Mouse (Mus musculus): Measurements from ENCODE around the gene Trank1.
A peak's percentile ranks its signal among the peaks of the same experiment; 100 is the strongest.

The Trank1 gene

DNA sequence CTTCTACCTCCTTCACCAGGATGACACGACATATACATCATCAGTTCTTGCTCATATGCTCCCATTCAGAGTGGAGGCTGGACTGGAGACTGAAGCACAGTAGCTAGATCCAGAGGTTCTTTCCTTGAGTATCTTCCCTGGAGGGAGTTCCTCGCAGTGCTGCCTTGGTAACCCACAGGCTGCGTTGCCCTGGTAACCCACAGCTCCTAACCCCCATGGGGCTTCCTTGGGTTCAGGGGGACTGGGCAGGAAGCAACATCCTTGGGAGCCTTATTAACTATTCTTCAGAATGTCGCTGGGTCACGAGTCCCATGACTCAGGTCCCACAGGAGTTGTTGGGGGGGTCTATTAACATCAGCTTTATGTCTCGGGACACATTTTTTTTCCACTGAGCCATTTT, 113.6 kb downstream of the Trank1 start:
- DNase-seq (ENCODE audit: low spot score): no peak

DNA sequence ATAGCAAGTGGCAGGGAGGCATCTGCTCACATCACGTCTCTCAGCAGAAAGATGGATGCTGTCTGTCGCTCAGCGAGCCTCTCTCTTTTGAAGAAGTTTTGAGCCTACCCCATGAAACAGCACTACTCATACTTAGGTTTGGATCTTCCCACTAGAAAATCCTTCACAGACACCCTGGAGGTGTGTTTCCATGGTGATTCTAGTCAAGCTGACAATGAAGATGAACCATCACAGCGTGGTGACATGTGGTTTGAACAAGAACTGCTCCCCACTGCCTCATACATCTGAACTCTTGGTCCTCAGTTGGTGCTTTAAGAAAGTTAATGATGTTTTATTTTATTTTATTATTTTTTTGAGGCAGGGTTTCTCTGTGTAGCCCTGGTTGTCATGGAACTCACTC, 114.4 kb downstream of the Trank1 start:
- no peak for DNase-seq (ENCODE audit: low spot score)

DNA sequence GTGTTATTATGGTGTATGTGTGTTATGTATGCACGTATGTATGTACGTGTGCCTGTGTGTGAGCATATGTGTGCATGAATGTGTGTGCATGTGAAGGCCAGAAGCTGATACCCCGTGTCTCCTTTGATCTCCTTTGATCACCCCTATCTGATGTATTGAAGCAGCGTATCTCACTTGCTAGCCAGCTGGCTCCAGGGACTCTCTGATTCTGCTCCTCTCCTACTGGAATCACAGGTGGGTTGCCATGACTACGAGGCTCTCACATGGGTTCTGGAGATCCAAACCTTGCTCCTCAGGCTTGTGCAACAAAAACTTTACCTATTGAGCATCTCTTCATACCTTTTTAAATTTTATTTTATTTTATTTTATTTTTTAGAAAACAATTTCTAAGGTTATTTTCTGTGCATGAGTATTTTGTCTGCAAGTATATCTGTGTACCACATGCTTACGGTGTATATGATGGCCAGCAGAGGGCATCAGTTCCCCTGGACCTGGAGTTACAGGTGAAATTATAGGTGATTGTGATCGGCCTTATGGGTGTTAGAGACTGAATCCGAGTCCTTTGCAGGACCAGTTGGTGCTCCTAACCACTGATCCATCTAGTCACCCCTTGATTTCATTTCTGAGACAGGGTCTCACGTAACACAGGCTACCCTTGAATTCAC, 116.5 kb downstream of the Trank1 start:
- DNase-seq (ENCODE audit: low spot score): no peak

DNA sequence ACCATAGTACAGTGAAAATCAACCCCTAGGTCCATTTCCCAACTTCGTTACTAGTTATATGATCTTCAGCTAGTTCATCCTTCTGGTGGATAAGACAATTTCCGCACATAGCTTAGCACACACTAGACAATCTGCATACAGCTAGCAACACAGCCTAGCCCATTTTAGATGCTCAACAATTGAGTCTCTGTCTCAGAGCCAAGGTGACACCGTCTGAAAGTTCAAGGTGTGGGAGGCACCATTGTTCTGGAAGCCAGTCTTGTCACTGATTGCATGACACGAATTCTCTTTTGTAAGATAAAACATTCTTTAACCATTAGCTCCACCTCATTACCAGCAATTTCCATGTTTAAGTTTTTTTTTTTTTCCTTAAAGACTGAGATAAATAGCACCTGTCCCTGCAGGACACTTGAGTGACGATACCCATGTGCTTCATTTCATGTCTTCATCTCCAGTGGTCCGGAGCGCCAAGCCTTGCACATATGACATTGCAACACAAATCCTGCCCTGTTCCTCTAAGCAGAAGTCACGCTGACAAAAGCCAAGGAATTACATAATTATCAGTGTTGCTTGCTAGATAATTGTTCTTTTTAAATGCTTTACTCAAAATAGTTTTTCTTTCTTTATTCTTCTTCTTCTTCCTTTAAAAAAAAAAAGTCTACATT, 117.3 kb downstream of the Trank1 start:
- no peak for DNase-seq (ENCODE audit: low spot score)

DNA sequence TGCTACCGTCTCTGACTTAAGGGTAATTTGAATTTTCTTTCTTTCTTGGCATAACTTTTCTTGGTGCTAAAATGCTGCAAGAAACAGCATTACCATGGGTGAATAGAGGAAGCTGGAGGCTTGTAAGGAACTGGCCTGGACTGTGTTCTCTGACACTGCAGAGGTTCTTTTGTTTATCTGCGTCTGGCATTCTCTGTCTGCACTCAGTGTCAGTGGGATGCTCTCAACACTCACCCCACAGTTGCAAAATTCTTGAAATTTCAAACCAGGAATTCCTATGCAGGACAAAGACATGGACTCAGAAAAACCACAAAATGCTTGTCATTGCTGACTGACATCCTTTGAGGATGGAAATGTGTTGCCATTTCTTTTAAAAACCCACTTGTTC, 117.8 kb downstream of the Trank1 start:
- no peak for DNase-seq (ENCODE audit: low spot score)

DNA sequence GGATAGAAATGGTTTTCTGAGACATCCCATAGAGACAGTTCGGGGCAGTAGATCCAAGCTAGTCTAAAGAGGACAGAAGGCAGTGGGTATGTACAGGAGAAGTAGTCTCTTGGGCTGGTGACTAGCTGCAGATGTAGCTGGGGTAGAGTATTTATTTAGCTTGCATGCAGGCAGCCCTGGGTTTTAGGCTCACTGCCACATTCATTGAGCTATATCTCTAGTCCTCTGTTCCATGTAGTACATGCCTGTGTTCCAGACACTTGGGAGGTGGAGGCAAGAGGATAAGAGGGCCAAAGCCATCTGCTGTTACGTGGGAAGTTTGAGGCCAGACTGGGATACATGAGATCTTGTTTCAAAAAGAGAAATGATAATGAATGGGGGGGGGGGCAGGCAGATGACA, 123.9 kb downstream of the Trank1 start:
- no peak for DNase-seq (ENCODE audit: low spot score)

DNA sequence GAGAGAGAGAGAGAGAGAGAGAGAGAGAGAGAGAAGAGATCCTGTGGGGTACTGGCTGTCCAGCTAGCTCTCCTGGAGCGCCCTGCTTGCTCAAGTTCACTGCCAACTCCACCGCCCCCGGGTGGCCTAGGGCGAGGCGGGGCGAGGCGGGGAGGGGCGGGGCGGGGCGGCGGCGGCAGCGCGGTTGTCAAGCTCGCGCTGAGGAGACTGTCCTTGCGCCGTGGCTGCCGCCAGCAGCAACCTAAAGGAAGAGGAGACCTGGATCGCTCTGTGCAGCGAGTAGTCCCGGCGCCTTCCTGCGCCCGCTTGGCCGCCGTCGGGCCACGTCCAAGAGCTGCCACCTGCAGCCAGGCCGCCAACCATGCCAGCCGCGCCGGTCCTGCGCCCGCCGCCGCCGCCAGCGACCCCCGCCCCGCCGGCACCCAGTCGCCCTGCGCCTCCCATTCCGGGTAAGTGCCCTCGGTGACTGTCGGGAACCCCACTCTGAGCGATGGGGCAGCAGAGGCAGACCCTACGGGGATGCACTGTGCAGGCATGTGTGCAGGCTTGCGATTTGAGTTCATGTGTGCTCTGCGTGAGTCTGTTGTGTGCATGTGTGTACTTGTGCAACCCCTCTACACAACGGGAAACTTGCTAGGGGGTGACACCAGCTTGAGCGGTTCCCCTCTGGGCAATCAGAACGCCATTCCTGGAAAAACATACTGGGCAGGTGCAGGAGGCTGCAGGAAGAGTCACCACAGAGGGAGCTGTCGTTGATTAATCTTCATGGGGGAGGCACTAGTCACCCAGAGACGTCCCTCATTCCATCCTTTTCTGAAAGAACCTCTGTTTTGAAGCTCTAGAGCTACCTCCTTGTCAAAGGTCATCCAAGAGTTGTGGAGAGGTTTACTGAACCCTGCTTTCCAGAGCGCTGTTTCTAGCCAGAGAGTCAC, 127.6 kb downstream of the Trank1 start, which contains the start of gene Dclk3:
Gene Dclk3 (plus strand): TSS at position 178 of the 932 bp plus-strand sequence.
- DNase-seq (ENCODE audit: low spot score): peak; percentile 9

DNA sequence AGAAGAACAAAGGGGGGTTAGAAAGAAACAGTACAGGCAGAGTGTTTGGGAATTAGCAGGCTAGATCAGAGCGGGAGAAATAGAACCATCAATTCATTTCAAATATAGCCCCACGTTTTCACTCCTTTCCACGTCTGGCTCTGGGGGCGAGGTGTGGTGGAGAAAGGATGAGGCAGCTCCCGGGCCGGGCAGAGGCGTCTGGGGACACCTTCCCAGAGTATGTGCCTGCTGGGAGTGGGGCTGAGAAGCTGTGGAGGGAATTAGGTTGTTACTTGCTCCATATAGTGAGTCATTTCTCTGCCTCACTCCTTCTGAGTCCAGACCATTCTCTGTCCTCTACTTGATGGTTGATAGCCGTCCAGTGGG, 128.3 kb downstream of the Trank1 start:
- DNase-seq (ENCODE audit: low spot score): no peak

DNA sequence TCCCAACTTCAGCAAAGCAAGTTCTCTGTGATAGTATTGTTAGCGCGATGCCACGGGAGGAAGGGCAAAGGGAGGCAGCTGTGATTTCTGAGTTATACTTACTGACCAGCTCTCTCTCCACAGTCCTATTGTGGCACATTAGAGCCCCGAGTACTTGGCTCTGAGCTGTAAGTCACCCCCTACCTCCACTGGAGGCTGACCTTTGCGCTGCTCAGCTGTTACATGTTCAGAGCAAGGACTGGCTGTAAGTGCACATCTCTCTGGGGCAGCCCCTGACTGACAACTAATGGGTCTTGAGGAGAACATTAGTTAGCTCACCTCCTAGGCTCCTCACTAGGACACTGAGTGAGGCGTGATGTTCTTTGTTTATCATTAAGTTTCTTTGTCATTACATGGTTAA, 128.9 kb downstream of the Trank1 start:
- no peak for DNase-seq (ENCODE audit: low spot score)

DNA sequence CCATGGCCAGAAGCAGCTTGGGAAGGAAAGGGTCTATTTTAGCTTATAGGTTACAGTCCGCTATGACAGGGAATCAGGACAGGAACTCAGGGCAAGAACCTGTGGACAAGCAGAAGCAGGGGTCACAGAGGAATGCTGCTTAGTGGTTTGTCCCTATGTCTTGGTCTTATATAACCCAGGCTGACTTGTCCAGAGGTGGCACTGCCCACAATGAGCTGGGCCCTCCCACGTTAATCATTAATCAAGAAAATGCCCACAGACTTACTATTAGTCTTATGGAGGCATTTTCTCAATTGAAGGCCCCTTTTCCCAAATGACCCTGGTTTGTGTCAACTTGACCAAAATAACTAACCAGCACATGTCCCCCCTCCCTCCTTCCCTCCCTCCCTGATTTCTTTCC, 129.6 kb downstream of the Trank1 start:
- DNase-seq (ENCODE audit: low spot score): no peak

Data from ovary, postnatal 10 days (tissue).